Mouse (Mus musculus): ENCODE data around the gene Nemp1. TPM values are rescaled to one million over a fixed set of nuclear protein-coding genes. Genes with fewer than 3 reads are reported as not detected.
A peak's percentile ranks its signal among the peaks of the same experiment; 100 is the strongest.

Nemp1 gene
- polyA plus RNA-seq, 1 experiment, result 6.7 TPM

GRCm38 (mm10) chr10:127663590-127663989 lies 3.1 kb upstream of the Nemp1 start:
- 26% methylated on average over 5 of the region's 5 CpGs for WGBS
- 0 out of 2 replicates have a peak, but pooled peaks have one; percentile 7 for TF ChIP-seq POLR2A (IDR thresholded peaks at IDR 0.05; ENCODE audit: borderline replicate concordance, insufficient read depth, low read length)
- TF ChIP-seq CTCF (IDR thresholded peaks at IDR 0.05; ENCODE audit: borderline replicate concordance, insufficient read depth, low read depth, low read length), result no peak
- Histone ChIP-seq H3K4me1 (ENCODE audit: control insufficient read depth, insufficient read depth, low read length) (peaks cover 22% of the 10 kb centered on the region), H3K27ac (ENCODE audit: insufficient read depth, low read length) (no peak overlapping the region; the same call in 1 of the 2 replicates), H3K4me3 (replicated peaks; ENCODE audit: insufficient read depth, low read depth, low read length) (peak overlapping the region; percentile 39), H3K27me3 (ENCODE audit: control insufficient read depth, insufficient read depth, low read length) (no peaks in the 10 kb centered on the region)
- no peak for DNase-seq

- no peak for DNase-seq
- no peak overlapping the region for H3K27ac ChIP-seq (ENCODE audit: insufficient read depth, low read length)
- TF ChIP-seq POLR2A (IDR thresholded peaks at IDR 0.05; ENCODE audit: borderline replicate concordance, insufficient read depth, low read length) (no peak), CTCF (IDR thresholded peaks at IDR 0.05; ENCODE audit: borderline replicate concordance, insufficient read depth, low read depth, low read length) (no peak)
- H3K4me1 ChIP-seq (ENCODE audit: control insufficient read depth, insufficient read depth, low read length), result peaks cover 25% of the 10 kb centered on the region
- WGBS, result 31% methylated on average over 16 of the region's 16 CpGs
- no peaks in the 10 kb centered on the region for H3K27me3 ChIP-seq (ENCODE audit: control insufficient read depth, insufficient read depth, low read length)
- peak overlapping the region; percentile 39 for H3K4me3 ChIP-seq (replicated peaks; ENCODE audit: insufficient read depth, low read depth, low read length)
Measured at GRCm38 (mm10) chr10:127664166-127664565, 2.5 kb upstream of the Nemp1 start.

GRCm38 (mm10) chr10:127664891-127665290 lies 1.8 kb upstream of the Nemp1 start:
- TF ChIP-seq CTCF (IDR thresholded peaks at IDR 0.05; ENCODE audit: borderline replicate concordance, insufficient read depth, low read depth, low read length) (no peak), POLR2A (IDR thresholded peaks at IDR 0.05; ENCODE audit: borderline replicate concordance, insufficient read depth, low read length) (no peak)

GRCm38 (mm10) chr10:127665366-127666181 lies 1.1 kb upstream of the Nemp1 start:
- Histone ChIP-seq H3K27ac (ENCODE audit: insufficient read depth, low read length) (peak overlapping the region; percentile 94), H3K4me3 (replicated peaks; ENCODE audit: insufficient read depth, low read depth, low read length) (peak overlapping the region; percentile 80), H3K27me3 (ENCODE audit: control insufficient read depth, insufficient read depth, low read length) (no peaks in the 10 kb centered on the region), H3K4me1 (ENCODE audit: control insufficient read depth, insufficient read depth, low read length) (peaks cover 23% of the 10 kb centered on the region)
- 15% methylated on average over 14 of the region's 14 CpGs for WGBS
- TF ChIP-seq POLR2A (IDR thresholded peaks at IDR 0.05; ENCODE audit: borderline replicate concordance, insufficient read depth, low read length) (no peak), CTCF (IDR thresholded peaks at IDR 0.05; ENCODE audit: borderline replicate concordance, insufficient read depth, low read depth, low read length) (no peak)
- DNase-seq, result peak in 1 of 2 experiments; percentile 51

More at GRCm38 (mm10) chr10:127664891-127665290, 1.8 kb upstream of the Nemp1 start:
- Histone ChIP-seq H3K27ac (ENCODE audit: insufficient read depth, low read length) (no peak overlapping the region), H3K4me1 (ENCODE audit: control insufficient read depth, insufficient read depth, low read length) (peaks cover 23% of the 10 kb centered on the region), H3K27me3 (ENCODE audit: control insufficient read depth, insufficient read depth, low read length) (no peaks in the 10 kb centered on the region), H3K4me3 (replicated peaks; ENCODE audit: insufficient read depth, low read depth, low read length) (peak overlapping the region; percentile 80)
- WGBS, result 26% methylated on average over 13 of the region's 13 CpGs
- no peak for DNase-seq

- no peaks in the 10 kb centered on the region for H3K27me3 ChIP-seq (ENCODE audit: control insufficient read depth, insufficient read depth, low read length)
- peak overlapping the region; percentile 94 for H3K27ac ChIP-seq (ENCODE audit: insufficient read depth, low read length)
- peak overlapping the region; percentile 80 for H3K4me3 ChIP-seq (replicated peaks; ENCODE audit: insufficient read depth, low read depth, low read length)
- peak; percentile 30; the same call in 1 of the 2 replicates for TF ChIP-seq POLR2A (IDR thresholded peaks at IDR 0.05; ENCODE audit: borderline replicate concordance, insufficient read depth, low read length)
- TF ChIP-seq CTCF (IDR thresholded peaks at IDR 0.05; ENCODE audit: borderline replicate concordance, insufficient read depth, low read depth, low read length), result no peak
- peaks cover 17% of the 10 kb centered on the region; the same call in 1 of the 2 replicates for H3K4me1 ChIP-seq (ENCODE audit: control insufficient read depth, insufficient read depth, low read length)
- 4% methylated on average over 35 of the region's 35 CpGs for WGBS
- DNase-seq, result peak; percentile 73 to 81
Measured at GRCm38 (mm10) chr10:127667269-127668092, 780 bp downstream of the Nemp1 start.

- TF ChIP-seq CTCF (IDR thresholded peaks at IDR 0.05; ENCODE audit: borderline replicate concordance, insufficient read depth, low read depth, low read length) (no peak), POLR2A (IDR thresholded peaks at IDR 0.05; ENCODE audit: borderline replicate concordance, insufficient read depth, low read length) (peak; percentile 20; the same call in 1 of the 2 replicates)
- H3K27ac ChIP-seq (ENCODE audit: insufficient read depth, low read length), result peak within 1 kb of the TSS; percentile 94
- no peaks in the 10 kb centered on the region for H3K27me3 ChIP-seq (ENCODE audit: control insufficient read depth, insufficient read depth, low read length)
- DNase-seq, result peak; percentile 70 to 79
- peaks cover 13% of the 10 kb centered on the region; the same call in 1 of the 2 replicates for H3K4me1 ChIP-seq (ENCODE audit: control insufficient read depth, insufficient read depth, low read length)
- peak within 1 kb of the TSS; percentile 80 for H3K4me3 ChIP-seq (replicated peaks; ENCODE audit: insufficient read depth, low read depth, low read length)
- 4% methylated on average over 39 of the region's 40 CpGs for WGBS
Measured at GRCm38 (mm10) chr10:127668093-127669050, 1.7 kb downstream of the Nemp1 start, which contains the start of gene Nab2. Gene Nab2, minus strand, starts transcription at chr10:127668568.
